Mouse (Mus musculus): ENCODE measurements around the gene Rreb1. TPM values are rescaled to one million over a fixed set of nuclear protein-coding genes. Genes with fewer than 3 reads are reported as not detected.
A peak's percentile ranks its signal among the peaks of the same experiment; 100 is the strongest.

The Rreb1 gene
- total and polyA plus RNA-seq, 3 experiments = 8.1 to 34.0 TPM; not detected in 1

GRCm38 (mm10) chr13:37859782-37860181, 81.6 kb downstream of the Rreb1 start (continued):
- TF ChIP-seq MXI1 (IDR thresholded peaks at IDR 0.05; ENCODE audit: low read depth, low read length) (no peak), CHD1 (IDR thresholded peaks at IDR 0.05; ENCODE audit: low read depth, low read length) (peak; percentile 15; the same call in 1 of the 2 replicates)

- no peak for DNase-seq (ENCODE audit: low read depth, low spot score)
- peak; percentile 93; the same call in 1 of the 2 replicates for TF ChIP-seq CHD1 (IDR thresholded peaks at IDR 0.05; ENCODE audit: low read depth, low read length)
- no peak for TF ChIP-seq ETS1 (IDR thresholded peaks at IDR 0.05; ENCODE audit: low read depth, low read length)
- peak overlapping the region; percentile 6 to 45; a peak in 3 of 4 replicates for H3K4me3 ChIP-seq (ENCODE audit: control insufficient read depth in 1 of 2, insufficient read depth in 1 of 2, low read depth in 2 of 2, low read length in 2 of 2)
- peaks cover 37 to 57% of the 10 kb centered on the region in 2 experiments for H3K4me1 ChIP-seq (ENCODE audit: control insufficient read depth in 1 of 2, insufficient read depth in 2 of 2, low read length in 2 of 2)
- H3K27ac ChIP-seq (ENCODE audit: control insufficient read depth, low read depth, low read length) = peak overlapping the region; percentile 100
- H3K79me2 ChIP-seq (ENCODE audit: control insufficient read depth, insufficient read depth, low read length, poor library complexity) = peaks cover 43% of the 10 kb centered on the region
- no peaks in the 10 kb centered on the region for H3K27me3 ChIP-seq (ENCODE audit: control insufficient read depth in 1 of 2, insufficient read depth in 2 of 2, low read length in 2 of 2)
- H3K9me3 ChIP-seq (replicated peaks; ENCODE audit: insufficient read depth, low read length) = no peaks in the 10 kb centered on the region
- H3K36me3 ChIP-seq (ENCODE audit: control insufficient read depth in 1 of 2, insufficient read depth in 2 of 2, low read length in 2 of 2) = peaks cover 0 to 68% of the 10 kb centered on the region in 2 experiments; a peak in 2 of 4 replicates
- H3K9ac ChIP-seq (ENCODE audit: control insufficient read depth, low read depth, low read length, poor library complexity, severe bottlenecking) = peak overlapping the region; percentile 71
These were observed 82.0 kb downstream of the Rreb1 start for GRCm38 (mm10) chr13:37860204-37860603.

GRCm38 (mm10) chr13:37860789-37861188, 82.6 kb downstream of the Rreb1 start:
- Histone ChIP-seq H3K4me3 (ENCODE audit: control insufficient read depth in 1 of 2, insufficient read depth in 1 of 2, low read depth in 2 of 2, low read length in 2 of 2) (no peak overlapping the region; a peak in 1 of 4 replicates), H3K79me2 (ENCODE audit: control insufficient read depth, insufficient read depth, low read length, poor library complexity) (peaks cover 46% of the 10 kb centered on the region), H3K4me1 (ENCODE audit: control insufficient read depth in 1 of 2, insufficient read depth in 2 of 2, low read length in 2 of 2) (peaks cover 33 to 55% of the 10 kb centered on the region in 2 experiments), H3K9ac (ENCODE audit: control insufficient read depth, low read depth, low read length, poor library complexity, severe bottlenecking) (peak overlapping the region; percentile 38), H3K36me3 (ENCODE audit: control insufficient read depth in 1 of 2, insufficient read depth in 2 of 2, low read length in 2 of 2) (peaks cover 0 to 66% of the 10 kb centered on the region in 2 experiments; a peak in 2 of 4 replicates), H3K9me3 (replicated peaks; ENCODE audit: insufficient read depth, low read length) (no peaks in the 10 kb centered on the region), H3K27ac (ENCODE audit: control insufficient read depth, low read depth, low read length) (peak overlapping the region; percentile 65), H3K27me3 (ENCODE audit: control insufficient read depth in 1 of 2, insufficient read depth in 2 of 2, low read length in 2 of 2) (no peaks in the 10 kb centered on the region)
- peak; percentile 40 for DNase-seq (ENCODE audit: low read depth, low spot score)
- no peak for TF ChIP-seq POLR2AphosphoS5 (IDR thresholded peaks at IDR 0.05; ENCODE audit: borderline replicate concordance, low read depth, low read length)
- no peak for TF ChIP-seq E2F4 (IDR thresholded peaks at IDR 0.05; ENCODE audit: borderline replicate concordance, low read depth, low read length)
- TF ChIP-seq CHD1 (IDR thresholded peaks at IDR 0.05; ENCODE audit: low read depth, low read length) = no peak
- no peak for TF ChIP-seq GATA1 (IDR thresholded peaks at IDR 0.05; ENCODE audit: low read depth, low read length)
- 0 out of 2 replicates have a peak, but pooled peaks have one; percentile 14 for TF ChIP-seq SIN3A (IDR thresholded peaks at IDR 0.05; ENCODE audit: low read length)
- no peak for TF ChIP-seq UBTF (IDR thresholded peaks at IDR 0.05; ENCODE audit: borderline replicate concordance, insufficient read depth, low read depth, low read length)
- TF ChIP-seq ETS1 (IDR thresholded peaks at IDR 0.05; ENCODE audit: low read depth, low read length) = peak; percentile 19; the same call in 1 of the 2 replicates
- TF ChIP-seq RAD21 (IDR thresholded peaks at IDR 0.05; ENCODE audit: low read depth, low read length) = no peak

- Histone ChIP-seq H3K4me1 (ENCODE audit: control insufficient read depth in 1 of 2, insufficient read depth in 2 of 2, low read length in 2 of 2) (peaks cover 39 to 67% of the 10 kb centered on the region in 2 experiments), H3K9me3 (replicated peaks; ENCODE audit: insufficient read depth, low read length) (no peaks in the 10 kb centered on the region), H3K36me3 (ENCODE audit: control insufficient read depth in 1 of 2, insufficient read depth in 2 of 2, low read length in 2 of 2) (peaks cover 0 to 69% of the 10 kb centered on the region in 2 experiments; a peak in 3 of 4 replicates), H3K27ac (ENCODE audit: control insufficient read depth, low read depth, low read length) (peak overlapping the region; percentile 93), H3K79me2 (ENCODE audit: control insufficient read depth, insufficient read depth, low read length, poor library complexity) (peaks cover 50% of the 10 kb centered on the region), H3K27me3 (ENCODE audit: control insufficient read depth in 1 of 2, insufficient read depth in 2 of 2, low read length in 2 of 2) (no peaks in the 10 kb centered on the region), H3K9ac (ENCODE audit: control insufficient read depth, low read depth, low read length, poor library complexity, severe bottlenecking) (no peak overlapping the region), H3K4me3 (ENCODE audit: control insufficient read depth in 1 of 2, insufficient read depth in 1 of 2, low read depth in 2 of 2, low read length in 2 of 2) (no peak overlapping the region)
- no peak for DNase-seq (ENCODE audit: low read depth, low spot score)
- TF ChIP-seq POLR2AphosphoS2 (IDR thresholded peaks at IDR 0.05; ENCODE audit: low read length) = 0 out of 2 replicates have a peak, but pooled peaks have one; percentile 18
- TF ChIP-seq ZMIZ1 (IDR thresholded peaks at IDR 0.05; ENCODE audit: low read depth, low read length) = no peak
These were observed 84.3 kb downstream of the Rreb1 start for GRCm38 (mm10) chr13:37862492-37862891.
